ENCODE assay signal across 24 mouse cellular contexts in the genomic region with DNA sequence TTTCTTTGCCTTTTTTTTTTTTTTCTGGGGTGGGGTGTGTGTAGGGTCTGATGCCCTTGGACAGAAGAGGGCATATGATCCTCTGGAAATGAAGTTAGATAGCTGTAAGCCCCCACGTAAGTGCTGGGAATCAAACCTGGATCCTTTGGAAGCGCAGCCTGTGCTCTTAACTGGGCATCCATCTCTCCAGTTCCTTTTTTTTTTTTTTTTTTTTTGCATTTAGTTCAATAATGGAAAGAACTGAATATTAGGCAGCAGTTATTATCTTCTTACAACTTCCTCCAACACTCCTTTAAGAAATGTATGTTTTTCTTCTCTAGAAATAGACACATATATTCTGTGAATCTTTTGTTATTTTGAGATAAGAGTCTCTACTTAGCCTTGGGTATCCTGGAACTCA. TPM values are rescaled to one million over a fixed set of nuclear protein-coding genes. Genes with fewer than 3 reads are reported as not detected.
"Had no signal": no experiment of that assay in that cellular context is flagged by ENCODE, and none has a peak within 500 bp of the region (broad histone marks: within the 10 kb centered on the region; RNA-seq: fewer than 3 reads in every experiment).

No protein-coding gene starts in this region.

- H3K4me2 ChIP-seq: liver, embryonic 15.5 days; lung, embryonic 15.5 days; midbrain, embryonic 11.5 days; midbrain, embryonic 13.5 days; midbrain, embryonic 15.5 days; neural tube, embryonic 12.5 days had no signal

- H3K9me3 ChIP-seq: liver, embryonic 15.5 days; lung, embryonic 15.5 days; midbrain, embryonic 13.5 days; midbrain, embryonic 15.5 days; neural tube, embryonic 12.5 days had no signal

- H3K27ac ChIP-seq: liver, embryonic 15.5 days; lung, embryonic 15.5 days; macrophage; midbrain, embryonic 13.5 days; midbrain, embryonic 15.5 days; neural tube, embryonic 12.5 days had no signal

- H3K4me3 ChIP-seq: liver, embryonic 15.5 days; lung, embryonic 15.5 days; midbrain, embryonic 13.5 days; midbrain, embryonic 15.5 days; neural tube, embryonic 12.5 days had no signal

- ATAC-seq: liver, postnatal 0 days; lung, postnatal 0 days; midbrain, embryonic 13.5 days; midbrain, embryonic 15.5 days had no signal

- H3K36me3 ChIP-seq: liver, embryonic 15.5 days; lung, embryonic 15.5 days; midbrain, embryonic 13.5 days; midbrain, embryonic 15.5 days; neural tube, embryonic 12.5 days had no signal

- DNase-seq: liver, postnatal 0 days; lung, adult 2 months; lung, postnatal 14 days; lung, postnatal 36 days; retina, postnatal 1 day; right cerebral cortex, adult 18-20 months; right cerebral cortex, postnatal 25 days; right cerebral cortex, postnatal 4 days; spleen, adult 18-20 months; thymus, adult 18-20 months; thymus, postnatal 14 days; thymus, postnatal 36 days had no signal

- H3K9ac ChIP-seq: liver, embryonic 15.5 days; liver, postnatal 0 days; lung, embryonic 15.5 days; midbrain, embryonic 13.5 days; midbrain, embryonic 15.5 days; neural tube, embryonic 12.5 days had no signal

- H3K27me3 ChIP-seq: lung, embryonic 15.5 days; midbrain, embryonic 13.5 days; midbrain, embryonic 15.5 days; neural tube, embryonic 12.5 days had no signal

RNA-seq across cellular contexts. Expression of gene Pla2g10, which starts 27.0 kb away (rescaled TPM):
- total RNA-seq: megakaryocyte progenitor cell, adult 5-6 weeks; midbrain, postnatal 0 days; monocyte, adult 5-6 weeks; neutrophil, adult 5-6 weeks had no signal
- polyA plus RNA-seq: liver, embryonic 15.5 days; liver, postnatal 0 days; lung, adult 2 months; macrophage; midbrain, postnatal 0 days had no signal
